Mouse (Mus musculus) kidney, postnatal 4 days (tissue): Measurements from ENCODE around the gene Scnn1a.
A peak's percentile ranks its signal among the peaks of the same experiment; 100 is the strongest.

ENCODE experiments used
- DNase-seq, 2 experiments: peaks; one replicate each; pipeline ENCODE4 v3.0.0; 2021; ENCODE audit warnings: mixed read lengths in 2 of 2

Scnn1a gene

DNA sequence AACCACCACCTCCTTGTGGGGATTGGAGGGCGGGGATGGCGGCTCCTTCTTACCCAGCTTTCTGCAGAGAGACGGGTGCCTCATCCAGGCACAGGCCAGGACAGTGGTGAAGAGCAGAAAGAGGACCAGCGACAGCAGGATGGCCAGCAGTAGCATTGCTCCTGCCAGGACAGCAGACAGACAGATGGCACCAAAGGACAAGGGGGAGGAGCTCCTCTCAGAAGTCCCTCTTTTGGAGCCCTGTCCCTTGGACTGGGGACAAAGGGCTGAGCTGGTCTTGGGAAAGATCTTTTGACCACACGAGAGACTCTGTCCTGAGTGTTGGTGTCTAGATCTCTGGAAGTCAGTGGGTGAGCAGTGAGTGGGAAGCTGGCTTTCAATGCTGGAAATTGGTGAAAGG, 11.1 kb upstream of the Scnn1a start:
- DNase-seq: no peak

DNA sequence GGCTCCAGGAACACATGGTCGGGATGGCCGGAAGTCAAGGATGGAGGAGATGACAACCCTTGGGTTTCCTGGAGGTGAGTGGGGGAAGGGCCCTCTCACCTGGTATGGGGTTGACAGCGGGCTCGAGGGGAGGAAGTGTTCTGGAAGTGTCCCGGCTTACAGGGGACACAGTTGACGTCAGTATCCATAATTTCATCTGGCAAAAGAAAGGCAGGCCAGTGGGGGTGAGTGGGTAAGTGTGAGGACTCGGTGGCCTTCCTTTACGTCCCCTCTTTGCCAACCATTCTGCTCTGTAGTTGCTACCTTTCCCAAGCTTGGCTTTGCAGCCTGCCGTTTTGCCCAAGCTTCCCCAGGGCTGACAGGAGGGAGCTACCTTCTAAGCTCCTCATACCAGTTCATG, 8.3 kb upstream of the Scnn1a start:
- DNase-seq: no peak

DNA sequence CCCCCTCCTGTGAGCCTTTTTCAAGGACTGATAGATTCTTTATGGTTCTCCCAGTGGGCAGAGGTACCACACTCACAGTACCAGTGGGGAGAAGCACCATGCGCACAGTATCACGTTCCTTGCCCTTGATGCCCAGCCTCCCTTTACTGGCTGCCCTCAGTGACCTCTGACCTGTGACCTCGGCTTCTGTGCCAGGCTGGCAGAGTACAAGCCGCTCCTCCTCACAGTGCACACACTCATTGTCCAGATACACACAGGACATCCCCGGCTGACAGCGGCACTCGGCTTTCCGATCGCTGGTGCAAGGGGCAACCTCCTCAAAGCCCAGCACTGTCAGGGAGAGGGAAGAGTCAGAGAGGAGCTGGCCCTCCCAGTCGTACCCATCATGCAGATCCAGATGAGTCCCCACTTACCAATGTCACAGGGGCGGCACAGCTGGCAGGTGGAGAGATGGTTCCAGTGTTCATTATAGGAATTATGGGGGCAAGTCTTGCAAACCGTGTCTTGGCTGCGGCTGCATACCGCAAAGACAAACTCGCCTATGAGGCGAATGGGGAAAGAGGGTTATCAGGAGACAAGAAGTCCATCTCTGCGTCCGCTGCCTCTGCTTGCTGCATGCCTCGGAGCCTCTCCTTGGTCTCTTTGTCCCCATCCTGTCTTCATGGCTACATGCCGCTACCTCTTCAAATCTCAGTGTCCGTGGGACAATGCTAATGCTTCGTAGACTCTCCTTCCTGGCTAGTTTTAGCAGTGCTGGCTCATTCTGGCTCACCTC, 7.7 kb upstream of the Scnn1a start:
- DNase-seq: peak in 1 of 2 experiments; percentile 49

DNA sequence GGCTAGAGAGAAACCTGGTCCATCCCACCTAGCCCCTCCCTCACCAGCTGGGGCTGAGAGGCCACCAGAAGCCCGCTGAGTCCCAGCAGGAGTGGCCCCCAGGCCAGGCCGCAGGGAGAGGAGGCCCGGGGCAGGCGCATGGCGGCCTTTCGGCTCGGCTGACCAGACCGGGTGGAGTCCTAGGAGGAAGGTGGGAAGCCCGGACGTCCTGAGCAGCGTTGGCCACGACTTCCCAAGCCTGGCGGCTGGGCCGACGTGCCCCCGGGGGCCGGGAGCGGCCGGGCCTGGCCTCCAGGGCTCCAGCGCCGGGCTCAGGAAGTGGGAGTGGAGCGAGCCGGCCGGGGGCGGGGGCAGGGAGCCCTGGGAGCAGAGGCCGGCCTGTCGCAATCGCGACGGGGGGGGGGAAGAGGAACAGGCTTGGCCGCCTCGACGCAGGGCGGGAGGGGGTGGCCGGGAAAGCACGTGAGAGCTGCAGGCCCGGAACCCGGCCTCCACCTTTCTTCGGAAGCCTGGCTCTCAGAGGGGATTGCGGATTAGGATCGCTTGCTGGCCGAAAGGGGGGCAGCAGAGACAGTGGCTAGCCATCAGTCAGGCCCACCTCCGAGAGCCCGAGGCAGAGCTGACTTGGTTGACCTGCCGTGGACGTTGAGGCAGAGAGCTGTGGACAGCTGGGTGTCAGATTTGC, 6.8 kb upstream of the Scnn1a start, which contains the start of gene Ltbr:
TSS of gene Ltbr (minus strand) at position 340 of the 685 bp plus-strand sequence.
- peak; percentile 93 to 96 for DNase-seq

DNA sequence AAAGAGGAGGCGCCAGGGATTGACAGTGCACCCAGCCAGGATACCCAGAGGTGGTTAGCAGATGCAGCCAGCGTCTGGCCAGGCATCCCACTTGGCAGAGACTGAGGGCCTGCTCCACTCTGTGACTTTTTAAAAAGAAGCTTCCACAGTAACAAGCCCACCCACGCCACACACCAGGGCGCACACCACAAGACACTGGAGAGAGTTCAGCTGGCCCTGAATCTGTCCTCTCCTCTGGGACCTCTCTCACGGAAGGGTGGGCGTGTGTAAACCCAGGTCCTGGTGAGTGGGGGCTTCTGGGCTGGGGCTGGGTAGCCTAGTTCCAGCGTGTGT, 6.3 kb upstream of the Scnn1a start:
- no peak for DNase-seq

DNA sequence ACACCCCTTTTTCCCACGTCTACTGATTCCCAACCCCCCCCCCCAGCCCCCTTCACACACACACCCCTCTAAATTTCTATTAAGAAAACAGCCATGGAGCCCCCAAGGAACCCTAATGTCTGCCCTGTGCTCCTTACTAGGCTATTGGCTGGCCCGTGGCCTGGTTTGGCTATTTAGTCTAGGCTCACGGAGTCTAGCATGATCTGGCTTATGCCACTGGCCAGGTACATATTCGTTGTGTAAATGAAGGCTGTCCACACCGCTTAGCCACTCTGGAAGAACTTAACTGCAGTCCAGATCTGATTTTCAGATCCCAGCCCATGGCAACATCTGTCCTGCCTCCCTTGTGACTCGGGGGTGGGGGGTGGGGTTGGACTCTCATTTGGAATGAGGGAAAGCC, 5.7 kb upstream of the Scnn1a start:
- DNase-seq: no peak

DNA sequence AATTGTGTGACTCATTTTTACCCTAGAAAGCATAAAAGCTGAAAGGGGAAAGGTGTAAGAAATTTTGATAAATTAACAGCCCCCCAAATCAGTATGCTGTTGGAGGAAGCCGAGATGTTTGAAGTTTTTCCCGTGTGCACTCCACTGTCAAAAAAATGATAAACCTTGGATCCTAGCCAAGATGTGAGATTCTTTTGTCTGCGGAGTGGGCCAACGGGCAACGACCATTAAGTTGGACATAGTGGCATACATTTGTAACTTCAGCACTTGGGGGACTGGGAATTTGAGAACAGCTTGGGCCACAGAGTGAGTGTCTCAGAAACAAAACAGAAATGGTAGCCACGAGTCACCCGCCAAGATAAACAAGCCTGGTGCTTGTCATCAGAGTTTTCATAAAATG, 3.4 kb upstream of the Scnn1a start:
- DNase-seq: no peak

DNA sequence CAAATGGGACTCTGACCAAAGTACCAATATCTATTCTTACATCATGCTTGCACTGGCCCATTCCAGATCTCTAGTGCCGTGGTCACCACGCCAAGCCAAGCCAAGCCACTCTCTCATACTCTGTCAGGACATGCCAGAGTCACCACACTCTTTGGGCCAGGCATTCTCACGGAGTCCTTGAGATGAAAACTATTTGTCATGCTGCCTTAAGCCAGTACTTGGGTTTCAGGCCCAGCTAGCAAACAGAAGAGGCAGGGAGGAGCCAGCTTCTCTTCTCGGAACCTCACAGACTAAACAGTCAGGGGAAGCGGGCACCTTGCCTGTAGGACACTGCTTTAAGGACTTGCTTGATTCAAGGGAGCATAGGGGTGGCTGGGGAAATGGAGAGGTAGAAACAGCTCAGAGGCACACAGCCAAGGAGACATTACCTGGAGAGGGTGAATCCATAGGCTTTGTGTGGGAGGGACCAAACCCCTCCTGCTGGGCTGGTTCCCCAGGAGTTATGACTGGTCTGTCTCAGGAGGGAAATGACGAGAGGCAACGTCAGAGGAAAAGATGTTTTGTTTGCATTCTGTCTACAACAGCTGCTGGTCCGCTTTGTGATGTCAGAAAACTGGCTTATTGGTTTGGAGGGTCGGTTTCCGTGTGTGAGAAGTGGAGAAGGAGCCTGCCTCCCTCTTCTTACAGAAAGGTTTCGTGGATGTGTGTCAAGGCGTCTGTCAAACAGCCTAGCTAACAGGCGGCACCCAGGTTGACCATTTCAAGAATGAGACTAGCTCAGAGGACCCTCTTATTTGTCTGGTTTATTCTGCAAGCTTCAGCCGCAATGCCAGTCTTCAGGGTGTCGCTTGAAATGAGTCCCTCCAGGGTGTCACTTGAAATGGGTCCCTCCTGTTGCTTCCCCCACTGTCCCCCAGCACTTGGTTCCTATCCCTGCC, 1.2 kb upstream of the Scnn1a start:
- DNase-seq: no peak

DNA sequence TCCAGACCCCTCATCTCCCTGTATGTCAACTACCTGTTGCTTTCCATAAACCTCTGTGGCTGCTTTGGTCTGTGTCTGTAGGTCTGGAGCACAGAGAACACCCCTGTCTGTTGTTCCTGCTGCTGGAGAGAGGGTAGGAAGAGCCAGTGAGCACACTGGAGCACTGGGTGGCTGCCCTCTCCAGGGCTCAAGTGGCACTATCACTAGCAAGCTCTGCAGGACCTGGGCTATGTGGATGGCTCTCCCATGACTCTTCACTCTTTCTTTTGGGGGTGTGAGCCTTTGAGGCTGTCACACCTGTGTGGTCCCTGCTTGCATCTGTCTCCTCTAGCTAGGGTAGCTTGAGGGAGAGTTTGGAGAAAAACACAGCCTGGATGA, 551 bp upstream of the Scnn1a start:
- no peak for DNase-seq

DNA sequence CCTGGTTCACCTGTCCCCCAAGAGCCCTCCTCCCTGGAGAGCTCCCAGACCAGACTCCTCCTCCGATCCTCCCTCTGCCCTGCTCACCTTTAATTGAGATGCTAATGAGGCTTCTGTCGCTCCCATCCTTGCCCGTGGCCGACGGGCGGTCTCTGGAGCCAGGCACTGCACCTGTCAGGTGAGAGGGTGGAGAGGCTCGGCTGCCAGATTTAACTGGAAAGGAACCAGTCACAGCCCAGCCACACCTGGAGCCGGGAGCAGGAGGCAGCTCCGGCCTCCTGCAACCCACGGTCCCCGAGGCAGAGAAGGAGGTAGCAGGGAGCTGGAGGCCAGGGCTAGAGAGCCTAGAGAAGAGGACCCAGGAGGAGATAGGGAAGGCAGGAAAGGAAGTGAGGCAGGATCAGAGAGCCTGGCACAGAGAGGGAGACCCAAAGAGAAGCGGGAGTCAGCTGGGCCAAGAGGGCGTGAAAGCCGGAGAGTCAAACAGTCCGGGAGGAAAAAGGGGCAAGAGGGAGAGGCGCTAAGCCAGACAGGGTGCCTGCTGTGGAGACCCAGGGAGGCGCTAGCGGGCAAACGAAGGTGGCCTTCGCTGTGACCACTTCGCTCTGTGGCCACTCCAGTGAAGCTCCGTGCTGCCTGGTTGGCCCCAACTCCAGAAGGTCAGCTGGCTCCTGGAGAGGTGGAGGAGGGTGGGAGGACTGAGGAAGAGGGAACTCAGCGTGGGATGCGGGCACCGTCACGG, 826 bp downstream of the Scnn1a start:
- DNase-seq: peak; percentile 39 to 59

DNA sequence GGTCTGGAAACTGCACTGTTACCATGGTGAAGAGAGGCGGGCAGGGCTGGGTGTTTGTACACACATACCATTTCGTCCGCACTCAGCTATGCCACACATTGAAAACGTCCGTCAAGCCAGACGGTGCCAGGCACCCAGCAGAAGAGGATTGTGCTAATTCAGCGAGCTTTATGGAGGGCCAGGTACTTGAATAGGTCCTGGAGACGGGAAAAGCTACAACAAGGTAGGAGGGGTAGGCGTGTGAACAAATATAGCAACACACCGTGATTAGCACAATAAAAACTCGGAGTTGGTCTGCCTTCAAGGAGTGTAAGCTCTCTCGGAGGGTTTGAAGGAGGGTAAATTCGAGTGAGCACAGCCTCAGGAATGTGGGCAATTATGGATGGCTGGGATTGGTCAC, 2.3 kb downstream of the Scnn1a start:
- DNase-seq: no peak

DNA sequence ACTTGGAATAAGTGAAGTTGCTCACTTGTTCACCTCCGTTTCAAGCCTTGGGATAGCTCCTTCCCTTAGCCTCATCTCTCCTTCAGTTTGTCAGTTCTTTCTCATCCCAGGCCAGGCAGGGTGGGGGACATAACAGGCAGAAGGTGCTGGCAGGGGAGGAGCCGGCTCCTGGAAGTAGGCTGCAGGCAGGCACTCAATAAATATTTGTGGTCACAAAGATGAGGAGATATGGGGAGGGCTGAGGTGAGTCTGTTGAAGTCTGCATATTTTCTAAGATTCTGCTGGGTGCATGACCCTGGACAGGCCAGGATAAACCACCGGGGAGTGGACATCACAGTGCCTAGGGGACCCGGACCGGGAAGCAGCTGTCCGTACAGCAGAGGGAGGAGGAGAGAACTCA, 3.1 kb downstream of the Scnn1a start:
- no peak for DNase-seq

DNA sequence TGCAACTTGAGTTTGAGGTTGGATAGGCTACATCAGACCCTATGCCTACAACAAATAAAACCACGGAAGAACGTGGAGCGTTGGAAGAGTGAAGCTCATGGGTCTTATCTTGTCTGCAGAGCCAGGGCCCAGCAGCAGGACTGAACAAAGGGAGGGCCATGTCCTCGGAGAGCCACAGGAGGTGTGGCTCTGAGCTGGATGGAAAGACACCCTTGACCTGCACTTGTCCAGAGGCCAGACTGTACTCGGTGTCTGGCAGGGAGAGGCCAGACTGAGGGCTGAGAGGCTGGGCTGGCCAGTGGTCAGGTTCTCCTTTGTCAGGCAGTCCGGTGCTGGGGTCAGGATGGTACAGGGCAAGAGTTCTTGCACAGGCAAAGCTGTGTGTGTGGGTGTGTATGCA, 4.9 kb downstream of the Scnn1a start:
- DNase-seq: no peak

DNA sequence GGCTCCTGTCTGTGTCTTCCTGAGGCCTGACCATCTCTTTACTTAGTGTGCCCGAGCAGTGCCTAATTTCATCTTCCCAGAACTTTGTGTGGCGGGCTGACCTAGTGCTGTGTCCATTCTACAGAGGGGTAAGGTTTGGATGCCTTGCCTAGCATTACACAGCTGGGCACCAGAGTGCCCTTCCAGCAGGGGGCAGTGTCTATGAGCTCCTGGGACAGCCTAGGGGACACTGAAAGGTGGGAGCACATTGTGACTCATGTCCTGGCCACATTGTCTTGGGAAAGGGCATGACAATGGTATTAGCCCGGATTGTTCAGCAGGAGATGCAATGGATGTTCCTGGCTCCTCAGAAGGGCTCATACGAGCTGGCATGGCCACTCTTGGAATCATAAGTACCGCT, 7.8 kb downstream of the Scnn1a start:
- DNase-seq: peak; percentile 48 to 58

DNA sequence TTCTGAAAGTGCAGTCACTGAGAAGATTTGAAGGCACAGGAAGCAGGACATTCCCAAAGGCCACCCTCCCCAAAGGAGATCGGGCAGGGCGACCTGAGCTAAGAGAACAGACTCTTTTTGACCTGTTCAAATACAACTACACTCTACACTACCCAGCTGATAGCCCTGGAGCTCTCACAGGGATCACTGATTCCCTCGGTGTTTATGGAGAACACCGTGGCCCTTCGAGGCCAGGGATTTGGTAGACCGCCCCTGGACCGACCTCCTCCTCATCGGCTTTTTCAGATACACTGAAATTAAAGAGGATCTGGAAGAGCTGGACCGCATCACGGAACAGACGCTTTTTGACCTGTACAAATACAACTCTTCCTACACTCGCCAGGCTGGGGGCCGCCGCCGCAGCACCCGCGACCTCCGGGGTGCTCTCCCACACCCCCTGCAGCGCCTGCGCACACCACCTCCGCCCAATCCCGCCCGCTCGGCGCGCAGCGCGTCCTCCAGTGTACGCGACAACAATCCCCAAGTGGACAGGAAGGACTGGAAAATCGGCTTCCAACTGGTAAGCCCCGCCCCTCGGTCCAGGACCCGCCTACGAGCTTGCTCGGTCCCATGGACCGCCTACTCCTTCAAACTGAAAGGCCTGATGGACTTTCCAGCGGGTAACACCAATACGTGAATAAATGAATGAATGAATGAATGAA, 10.3 kb downstream of the Scnn1a start:
- peak; percentile 96 to 97 for DNase-seq

DNA sequence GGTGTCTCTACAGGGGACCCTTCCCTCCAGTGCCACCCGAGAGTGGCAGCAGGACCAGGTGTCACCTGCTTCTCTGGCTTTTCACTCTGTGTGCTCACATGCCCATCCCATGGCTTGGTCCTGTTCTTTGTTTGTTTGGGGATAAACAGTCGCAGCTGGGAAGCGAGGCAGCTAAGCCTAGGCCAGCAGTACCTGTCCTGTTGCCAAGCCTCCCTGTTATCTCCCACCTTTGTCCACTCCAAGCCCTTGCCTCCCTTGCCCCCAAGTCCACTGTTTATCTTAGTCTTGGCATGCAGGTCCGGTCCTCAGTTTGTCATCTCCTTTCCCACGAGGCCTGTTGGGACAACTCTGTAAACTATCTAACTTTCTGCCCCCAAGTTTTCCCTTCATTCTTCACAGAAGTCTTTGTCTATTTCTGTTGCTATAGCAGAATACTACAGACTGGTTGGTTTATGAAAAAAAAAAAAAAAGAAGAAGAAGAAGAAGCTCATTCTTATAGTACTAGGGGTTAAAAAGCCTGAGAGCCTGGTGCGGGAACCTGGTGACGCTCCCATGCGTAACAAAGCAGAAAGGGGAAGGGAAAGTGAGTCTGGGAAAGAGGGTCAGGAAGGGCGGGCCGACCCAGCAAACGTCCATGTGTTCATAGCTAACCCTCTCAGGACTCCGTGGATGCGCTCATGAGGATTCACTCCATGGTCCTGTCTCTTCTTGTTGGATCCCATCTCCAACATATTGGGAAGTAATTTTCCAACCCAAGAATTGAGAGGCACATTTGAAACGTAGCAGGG, 12.8 kb downstream of the Scnn1a start:
- DNase-seq: no peak

DNA sequence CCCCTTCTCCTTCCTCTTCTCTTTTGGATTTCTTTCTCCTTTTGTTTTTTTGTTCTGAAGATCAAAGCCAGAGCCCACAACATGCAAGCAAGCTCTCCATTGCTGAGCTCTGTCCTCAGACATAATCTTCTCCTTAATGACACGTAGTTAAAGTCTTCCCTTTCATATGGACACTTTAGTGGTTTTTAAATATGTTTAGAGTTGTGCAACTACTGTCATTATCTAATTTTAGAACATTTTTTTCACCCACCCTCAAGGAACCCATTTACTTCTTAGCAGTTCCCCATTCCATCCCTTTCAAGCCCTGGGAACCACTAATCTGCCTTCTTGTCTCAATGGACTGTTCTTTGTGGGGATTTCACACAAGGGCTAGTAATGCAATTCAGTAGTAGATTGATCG, 13.9 kb downstream of the Scnn1a start:
- no peak for DNase-seq

DNA sequence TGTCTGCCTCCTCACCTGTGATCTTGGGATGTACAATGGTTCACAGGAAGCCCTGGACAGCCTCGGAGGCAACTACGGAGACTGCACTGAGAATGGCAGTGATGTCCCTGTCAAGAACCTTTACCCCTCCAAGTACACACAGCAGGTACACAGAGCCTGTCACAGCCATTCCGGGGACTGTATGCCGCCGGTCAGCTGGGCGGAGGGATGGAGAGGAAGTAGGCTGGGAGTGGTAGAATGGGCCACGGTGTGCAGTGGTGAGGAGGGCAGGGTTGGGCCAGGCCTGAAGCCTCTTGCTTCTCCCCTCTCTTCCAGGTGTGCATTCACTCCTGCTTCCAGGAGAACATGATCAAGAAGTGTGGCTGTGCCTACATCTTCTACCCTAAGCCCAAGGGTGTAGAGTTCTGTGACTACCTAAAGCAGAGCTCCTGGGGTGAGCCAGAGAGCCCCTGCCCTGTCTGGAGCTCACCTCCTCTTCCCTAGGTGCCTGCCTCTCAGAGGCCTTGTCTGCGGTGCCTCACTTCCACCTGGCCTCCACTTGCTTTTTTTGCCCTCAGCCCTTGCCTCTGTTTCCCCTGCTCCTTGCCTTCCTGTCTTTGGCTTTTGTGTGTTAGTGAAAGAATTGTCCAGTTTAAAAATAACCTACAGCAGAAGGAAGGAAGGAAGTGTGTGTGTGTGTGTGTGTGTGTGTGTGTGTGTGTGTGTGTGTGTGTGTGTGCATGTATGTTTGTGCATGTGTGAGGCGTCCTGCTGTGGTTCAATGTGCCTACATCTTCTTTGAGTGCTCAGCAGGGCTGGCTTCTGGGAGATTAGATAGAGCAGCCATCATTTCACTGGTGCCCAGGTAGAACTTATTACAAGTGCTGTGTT, 18.6 kb downstream of the Scnn1a start:
- DNase-seq: no peak

DNA sequence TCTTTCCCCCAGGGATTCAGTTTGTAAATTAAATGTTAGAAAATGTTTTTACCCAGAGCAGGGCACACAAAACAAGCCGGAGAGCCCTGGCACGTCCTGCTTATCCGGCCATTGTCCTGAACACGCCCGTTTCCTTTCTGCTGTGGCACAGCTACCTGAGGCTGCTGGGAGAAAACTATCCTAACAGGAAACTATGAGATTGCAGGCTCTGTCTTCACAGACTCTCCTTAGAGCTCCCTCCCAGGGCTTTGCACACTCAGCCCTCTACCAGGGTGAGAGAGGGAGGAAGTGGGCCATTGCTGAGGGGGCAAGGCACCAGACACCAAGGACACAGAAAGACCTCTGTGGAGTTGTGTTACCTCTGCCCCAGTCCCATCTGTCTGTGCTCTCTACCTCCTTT, 19.8 kb downstream of the Scnn1a start:
- peak in 1 of 2 experiments; percentile 38 for DNase-seq

DNA sequence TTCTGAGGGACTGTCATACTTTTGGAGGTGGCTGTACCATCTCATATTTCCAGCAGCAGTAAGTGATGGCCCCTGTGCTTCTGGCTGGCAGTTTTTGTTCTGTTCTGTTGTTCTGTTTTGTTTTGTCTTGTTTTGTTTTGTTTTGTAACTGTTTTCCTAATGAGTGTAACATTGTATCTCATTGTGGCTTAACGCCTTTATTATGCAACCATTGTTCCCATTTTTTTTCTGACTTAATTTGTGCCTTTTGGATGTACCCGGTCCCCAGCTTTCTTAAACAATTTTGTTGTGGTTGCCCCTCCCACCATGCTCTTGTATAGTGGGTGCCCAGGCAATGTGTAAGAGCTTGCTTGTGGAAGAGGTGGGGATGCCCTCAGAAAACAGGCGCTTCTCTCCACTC, 21.7 kb downstream of the Scnn1a start:
- no peak for DNase-seq
